Mouse (Mus musculus): ENCODE data around the gene Gm10273.
A peak's percentile ranks its signal among the peaks of the same experiment; 100 is the strongest.
"Not testable (repeated sequence)": the region's sequence is repeated elsewhere in the genome, so short reads cannot be mapped to it uniquely, and the experiment has no call there.

Gene Gm10273

DNA sequence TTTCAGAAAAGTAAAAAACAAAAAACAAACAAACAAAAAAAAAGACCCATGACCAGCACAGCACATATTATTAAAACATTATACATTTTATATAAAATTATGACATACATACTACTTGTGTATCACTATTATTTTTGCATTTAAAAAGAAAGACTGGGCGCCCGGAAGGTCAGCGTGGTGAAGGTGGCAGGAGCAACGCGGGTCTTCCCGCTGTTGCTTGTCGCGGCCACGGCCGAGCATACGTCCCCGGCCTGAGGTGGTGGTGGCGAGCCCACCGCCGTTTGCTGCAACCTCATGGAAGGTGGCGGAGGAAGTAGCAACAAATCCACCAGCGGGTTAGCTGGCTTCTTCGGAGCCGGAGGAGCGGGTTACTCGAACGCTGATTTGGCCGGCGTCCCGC is at the start of gene Gm10273:
TSS of gene Gm10273 (plus strand) at position 172 of the 400 bp plus-strand sequence.
- DNase-seq, result not testable (repeated sequence)

DNA sequence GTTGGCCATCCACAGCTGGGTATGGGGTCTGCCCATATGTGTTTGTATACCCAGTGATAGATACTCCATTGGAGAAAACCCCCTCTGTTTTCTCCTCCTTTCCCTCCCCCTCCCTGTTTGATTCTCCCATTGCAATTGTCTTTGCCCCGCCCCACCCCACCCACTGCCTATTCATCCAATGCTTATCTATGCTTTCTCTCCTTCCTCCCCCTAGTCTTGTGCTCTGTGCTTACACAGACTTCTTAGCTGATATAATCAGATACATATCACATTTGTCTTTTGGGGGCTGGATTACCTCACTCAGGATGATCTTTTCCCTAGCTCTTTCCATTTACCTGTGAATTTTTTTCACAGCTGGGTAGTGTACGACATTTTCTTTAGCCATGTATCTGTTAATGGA is 48.9 kb upstream of the Gm10273 start:
- DNase-seq, result no peak

DNA sequence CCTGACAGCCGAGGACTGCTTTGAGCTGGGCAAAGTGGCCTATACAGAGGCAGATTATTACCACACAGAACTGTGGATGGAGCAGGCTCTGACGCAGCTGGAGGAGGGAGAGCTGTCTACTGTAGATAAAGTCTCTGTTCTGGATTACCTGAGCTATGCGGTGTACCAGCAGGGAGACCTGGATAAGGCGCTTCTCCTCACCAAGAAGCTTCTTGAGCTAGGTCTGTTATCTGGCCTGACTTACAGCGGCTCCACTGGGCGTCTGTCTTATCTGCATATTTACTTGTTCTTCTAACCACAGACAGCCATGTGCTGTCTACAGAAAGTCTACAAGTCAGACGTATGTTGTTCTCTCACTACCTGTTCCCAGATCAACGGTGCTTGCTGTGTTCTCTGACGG is 47.2 kb upstream of the Gm10273 start:
- DNase-seq, result no peak

DNA sequence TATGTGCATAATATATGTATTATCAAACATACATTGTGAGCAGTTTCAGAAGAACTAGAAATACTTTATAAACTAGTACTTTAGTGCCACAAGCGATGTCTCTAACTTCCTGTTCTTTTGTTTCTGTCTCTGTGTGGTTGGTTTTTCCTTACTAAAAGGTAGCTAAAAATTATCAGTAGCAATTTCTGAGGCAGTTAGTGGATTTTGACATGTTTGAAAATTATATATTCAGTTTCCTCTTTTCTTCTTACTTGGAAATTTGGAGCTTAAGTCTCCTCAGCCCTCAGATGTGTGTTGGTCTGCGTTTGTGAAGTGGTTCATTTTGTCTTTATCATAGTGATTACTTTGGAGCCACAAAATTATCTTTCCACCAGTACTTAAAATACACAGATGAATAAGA is 45.9 kb upstream of the Gm10273 start:
- no peak for DNase-seq

DNA sequence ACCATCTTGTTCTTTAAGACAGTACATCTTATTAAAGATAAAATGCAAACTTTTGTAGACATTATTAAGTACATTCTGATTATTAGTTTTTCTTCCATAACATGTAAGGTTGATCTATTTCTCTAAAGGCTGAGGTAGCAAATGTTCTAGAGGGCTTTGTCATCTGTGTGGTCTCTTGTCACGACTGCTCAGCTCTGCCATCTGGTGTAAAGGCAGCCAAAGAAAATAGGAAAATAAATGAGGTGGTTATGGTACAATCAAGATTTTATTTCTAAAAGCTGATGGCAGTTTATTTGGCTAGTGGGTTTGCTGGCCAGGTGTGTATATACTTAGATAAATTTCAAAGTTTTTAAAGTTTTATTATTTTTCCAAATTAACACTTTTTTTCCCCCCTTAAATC is 42.4 kb upstream of the Gm10273 start:
- DNase-seq, result no peak

DNA sequence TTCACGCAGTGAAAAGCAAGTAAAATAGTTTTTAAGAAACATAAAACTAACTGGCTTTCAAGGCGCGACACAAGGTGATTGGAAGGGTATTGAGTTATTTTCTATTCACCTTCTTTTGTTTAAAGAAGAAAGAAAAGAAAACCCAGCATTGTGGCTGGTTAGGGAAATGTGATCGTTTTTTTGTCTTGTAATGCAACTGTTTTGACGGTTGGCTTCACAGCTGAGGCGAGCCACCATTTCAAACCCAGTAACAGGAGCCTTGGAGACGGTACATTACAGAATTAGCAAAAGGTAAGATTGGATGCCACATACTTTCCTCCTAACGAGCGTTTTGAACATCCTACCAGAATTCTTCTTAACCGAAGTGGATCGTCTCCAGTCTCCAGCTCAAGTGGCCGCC is 41.3 kb upstream of the Gm10273 start:
- no peak for DNase-seq

DNA sequence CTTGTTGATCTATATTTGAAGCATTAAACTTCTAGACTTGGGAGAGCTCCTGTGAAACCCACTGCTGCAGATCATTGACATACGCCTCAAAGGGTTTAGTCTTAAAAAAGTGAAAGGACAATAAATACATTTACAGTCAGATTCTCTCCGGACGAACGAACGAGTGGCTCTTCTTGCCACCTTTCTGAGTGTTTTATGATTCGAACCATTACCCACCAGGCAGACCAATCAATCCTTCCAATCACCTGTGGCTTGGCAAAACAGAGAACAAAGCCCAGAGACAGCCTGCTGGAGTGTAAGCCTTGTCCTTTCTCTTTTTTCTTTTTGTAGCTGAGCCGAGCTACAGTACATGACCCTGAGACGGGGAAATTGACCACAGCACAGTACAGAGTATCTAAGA is 40.4 kb upstream of the Gm10273 start:
- DNase-seq, result no peak

DNA sequence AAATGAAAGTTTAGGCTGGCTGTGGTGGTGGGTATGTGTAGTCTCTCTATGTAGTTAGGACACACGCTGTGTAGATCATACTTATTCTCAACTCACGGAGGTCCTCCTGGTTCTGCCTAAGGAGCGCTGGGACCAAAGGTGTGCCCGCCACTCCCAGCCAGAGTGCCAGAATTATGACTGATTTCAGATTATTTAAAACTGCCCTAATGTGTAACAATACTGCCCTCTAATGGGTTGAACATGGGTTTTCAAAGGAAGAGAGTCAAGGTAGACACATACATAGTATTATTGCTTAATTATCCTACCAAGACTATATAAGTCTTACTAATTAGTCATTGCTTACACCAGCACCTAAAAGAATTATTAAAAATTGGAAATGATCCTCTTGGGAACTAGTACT is 36.7 kb upstream of the Gm10273 start:
- no peak for DNase-seq

DNA sequence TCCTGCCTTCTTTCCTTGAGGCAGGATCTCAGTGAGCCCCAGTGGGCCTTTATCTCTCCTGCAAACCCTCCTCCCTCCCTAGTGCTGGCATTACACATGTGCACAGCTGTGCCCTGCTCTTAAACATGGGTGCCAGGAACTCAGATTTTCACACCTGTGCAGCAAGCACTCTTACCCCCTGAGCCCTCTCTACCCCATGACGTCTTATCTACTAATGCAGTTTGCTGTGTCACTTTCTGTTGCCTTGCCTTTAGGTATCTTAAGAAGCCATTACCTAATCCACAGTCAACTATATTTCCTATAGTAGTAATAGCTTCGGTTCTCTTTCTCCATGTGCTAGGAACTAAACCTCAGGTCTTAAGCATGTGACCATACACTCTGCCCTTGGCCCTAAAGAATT is 32.2 kb upstream of the Gm10273 start:
- DNase-seq, result no peak

DNA sequence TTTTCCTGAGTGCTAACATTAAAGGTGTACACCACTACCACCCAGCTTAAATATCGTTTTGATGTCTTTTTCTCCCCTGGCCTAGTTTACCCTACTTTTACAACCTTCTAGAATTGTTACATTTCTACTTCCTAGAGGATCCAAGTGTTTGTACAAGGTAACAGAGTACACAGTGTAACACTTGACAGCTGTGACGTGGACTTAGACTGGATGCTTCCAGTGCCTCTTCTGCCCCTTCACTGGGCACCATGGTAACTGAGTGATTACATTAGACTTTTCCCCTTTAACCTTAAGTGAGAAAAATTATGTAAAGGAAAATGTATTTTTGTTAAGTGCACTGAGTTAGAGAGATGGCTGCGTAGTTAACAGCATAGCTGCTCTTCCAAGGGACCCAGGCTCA is 30.9 kb upstream of the Gm10273 start:
- no peak for DNase-seq

DNA sequence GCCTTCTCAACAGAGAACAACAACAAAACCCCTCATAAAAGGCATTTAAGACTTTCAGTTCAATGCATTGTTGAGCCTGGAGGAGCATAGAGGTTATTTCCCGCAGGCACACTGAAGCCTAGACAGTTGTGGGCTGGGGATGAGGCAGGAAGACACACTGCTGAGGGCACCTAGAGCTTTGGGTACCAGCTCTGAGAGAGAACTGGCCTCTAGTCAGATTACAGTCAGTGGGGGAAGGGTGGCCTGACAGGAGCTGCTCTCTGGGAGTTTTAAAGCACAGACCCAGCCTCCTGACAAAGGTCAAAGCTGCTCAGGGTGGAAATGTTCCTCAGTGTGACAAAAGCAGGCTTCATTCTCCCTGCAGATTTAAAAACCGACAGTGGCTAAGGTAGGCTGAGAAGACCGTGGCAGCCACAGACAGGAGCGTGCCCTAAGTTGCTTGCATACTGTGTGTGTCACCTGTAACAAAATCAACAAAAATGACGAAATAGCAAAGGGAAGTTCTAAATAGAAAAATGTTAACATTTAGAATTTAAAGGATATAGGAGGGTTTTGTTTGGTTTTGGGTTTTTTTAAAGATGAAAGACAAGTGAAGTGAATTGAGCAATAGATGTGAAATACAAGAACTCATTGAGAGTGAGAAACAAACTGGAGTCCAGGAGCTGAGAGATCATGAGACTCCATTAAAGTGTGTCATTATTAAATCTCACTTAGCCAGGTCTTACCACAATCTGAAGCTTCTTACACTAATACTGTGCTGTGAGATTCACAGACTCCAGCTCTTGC is 29.4 kb upstream of the Gm10273 start:
- DNase-seq, result no peak

DNA sequence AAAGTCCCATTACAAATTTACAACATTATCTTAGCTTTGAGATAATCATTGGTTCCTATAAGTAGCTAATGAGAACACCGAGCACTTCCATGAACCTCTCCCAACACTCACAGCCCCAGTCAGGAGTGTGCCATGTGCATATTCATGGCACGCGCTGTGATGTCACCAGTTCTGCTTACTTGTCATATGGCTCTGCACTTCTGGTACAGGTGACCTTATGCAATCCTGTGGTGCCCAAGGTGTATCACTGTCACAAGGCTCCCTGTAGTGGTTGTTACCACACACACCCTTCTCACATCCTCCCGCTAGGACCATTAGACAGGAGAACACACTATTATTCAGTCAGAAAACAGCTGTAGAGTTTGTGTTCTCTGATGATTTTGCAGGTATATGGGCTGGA is 28.7 kb upstream of the Gm10273 start:
- DNase-seq, result no peak

DNA sequence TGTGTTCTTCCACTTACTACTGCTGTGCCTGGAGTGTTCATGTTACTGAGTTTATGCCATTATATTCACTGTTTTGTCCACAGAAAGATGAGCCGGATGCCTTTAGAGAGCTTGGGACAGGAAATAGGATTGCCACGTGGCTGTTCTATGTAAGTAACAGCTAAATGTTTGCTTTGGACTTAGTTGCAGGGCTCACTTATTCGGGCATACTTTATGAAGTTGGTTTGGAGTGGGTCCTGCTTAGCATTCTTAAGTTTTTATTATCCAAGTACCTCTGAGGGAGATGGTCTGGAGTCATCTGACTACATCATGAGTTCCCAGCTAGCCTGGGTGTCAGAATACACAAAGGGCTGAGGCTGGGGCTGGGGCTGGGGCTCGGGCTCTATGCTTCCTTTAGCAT is 28.2 kb upstream of the Gm10273 start:
- no peak for DNase-seq

DNA sequence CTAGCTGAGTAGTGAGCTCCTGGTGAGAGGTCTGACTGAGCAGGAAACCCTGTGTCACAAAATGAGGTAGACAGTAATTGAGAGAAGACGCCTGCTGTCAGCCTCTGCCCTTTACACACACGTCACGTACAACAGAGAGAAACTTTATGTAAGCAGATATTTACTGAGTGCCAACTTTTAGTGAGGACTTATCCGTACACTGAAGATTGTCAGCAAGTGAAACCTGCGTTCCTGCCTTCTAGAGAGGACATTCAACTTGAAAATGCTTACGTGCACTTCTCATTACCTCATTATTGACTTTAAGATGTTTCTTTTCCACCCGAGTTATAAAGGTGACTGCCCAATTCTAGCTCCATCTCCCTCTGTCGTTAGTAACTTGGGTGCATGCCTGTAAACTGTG is 26.7 kb upstream of the Gm10273 start:
- DNase-seq, result no peak

DNA sequence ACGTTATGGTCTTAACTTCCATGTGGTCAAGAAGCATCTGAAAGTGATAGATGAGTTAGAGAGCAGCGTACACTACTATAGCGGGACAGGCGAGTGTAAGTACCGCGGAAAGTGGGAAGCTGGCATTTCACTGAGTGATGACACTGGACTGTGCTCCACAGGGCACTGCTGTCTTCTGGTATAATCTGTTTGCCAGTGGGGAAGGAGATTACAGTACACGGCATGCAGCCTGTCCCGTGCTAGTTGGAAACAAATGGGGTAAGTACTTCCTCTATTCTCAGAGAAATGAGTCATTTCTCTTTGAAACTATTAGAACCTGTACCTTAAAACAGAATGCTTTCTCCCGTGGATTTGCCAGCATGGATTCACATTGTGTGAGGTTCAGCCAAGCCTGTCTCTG is 26.0 kb upstream of the Gm10273 start:
- DNase-seq, result no peak

DNA sequence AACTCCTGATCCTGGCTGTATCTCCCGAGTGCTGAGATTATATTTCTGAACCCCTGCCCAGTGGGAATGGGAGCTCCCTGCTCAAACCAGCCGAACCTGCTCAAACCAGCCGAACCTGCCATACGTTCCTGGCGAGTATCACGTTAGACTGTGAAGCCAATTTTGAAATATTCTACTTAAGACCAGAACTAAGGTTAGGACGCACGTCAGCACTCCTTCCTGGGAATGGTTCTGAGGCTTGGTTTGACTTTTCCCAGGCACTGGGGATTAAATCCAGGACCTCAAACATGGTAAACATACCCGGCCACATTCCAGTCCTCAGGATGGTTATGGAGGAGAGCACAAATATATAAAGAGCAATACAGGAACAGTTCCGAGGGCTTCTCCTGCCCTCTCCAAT is 17.5 kb upstream of the Gm10273 start:
- DNase-seq, result no peak

DNA sequence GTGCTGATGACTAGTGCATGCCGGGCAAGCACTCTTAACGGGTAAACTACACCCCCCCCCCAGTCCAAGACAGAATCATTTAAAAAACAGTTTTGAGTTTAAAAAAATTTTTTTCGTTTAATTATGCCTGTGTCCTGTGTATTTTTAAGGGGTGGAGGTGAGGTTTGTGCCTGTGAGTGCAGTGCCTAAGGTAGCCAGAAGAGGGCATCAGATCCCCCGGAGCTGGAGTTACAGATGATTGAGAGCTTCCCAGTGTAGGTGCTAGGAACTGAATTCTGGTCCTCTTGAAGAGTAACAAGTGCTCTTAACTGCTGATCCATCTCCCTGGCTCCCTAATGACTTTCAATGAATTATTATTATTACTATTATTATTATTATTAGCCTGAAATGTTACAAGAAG is 16.7 kb upstream of the Gm10273 start:
- no peak for DNase-seq

DNA sequence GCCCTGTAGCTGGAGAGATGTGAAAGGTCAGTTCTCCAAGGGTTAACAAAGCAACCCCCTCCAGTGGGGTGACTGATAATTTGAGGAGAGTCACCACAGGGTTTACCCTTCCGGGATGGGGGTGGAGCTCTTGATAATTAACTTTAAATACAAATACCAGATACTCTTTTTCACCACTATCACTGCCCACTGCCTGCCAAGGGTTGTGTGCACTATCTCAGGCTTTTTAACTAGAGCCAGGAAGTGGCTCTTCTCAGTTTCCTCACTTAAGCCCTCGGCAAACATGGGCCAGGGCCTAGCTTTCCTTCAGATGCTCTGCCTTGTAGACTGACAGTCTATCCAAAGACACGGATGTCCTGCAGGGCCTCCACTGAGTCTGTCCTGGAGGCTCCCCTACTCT is 15.5 kb upstream of the Gm10273 start:
- DNase-seq, result no peak

DNA sequence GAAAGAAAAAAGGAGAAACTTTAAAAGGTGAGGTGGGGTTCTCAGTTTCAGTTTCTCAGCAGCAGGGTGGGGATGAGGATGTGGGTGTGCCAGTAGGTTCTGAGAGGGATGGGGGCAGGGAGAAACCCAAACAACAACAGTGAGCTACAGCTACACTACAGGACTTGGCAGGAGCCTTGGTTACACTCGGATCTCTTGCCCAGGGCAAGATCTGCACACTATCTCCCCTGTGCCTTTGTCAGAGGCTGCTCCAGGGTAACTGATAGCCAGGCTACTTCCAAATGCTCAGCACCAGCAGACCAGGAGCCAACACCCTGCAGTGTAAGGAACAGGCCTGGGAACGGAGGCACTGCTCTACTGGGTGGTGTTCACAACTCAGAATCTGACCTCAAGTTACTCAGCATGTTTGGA is 15.0 kb upstream of the Gm10273 start:
- no peak for DNase-seq

DNA sequence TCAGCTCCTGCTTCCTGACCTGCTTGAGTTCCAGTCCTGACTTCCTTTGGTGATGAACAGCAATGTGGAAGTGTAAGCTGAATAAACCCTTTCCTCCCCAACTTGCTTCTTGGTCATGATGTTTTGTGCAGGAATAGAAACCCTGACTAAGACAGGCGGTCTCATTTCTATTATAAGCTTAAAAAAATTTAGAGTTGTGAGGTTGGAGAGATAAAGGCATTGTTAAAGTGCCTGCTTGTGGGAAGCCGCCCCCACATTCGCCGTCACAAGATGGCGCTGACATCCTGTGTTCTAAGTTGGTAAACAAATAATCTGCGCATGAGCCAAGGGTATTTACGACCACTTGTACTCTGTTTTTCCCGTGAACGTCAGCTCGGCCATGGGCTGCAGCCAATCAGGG is 13.9 kb upstream of the Gm10273 start:
- not testable (repeated sequence) for DNase-seq

DNA sequence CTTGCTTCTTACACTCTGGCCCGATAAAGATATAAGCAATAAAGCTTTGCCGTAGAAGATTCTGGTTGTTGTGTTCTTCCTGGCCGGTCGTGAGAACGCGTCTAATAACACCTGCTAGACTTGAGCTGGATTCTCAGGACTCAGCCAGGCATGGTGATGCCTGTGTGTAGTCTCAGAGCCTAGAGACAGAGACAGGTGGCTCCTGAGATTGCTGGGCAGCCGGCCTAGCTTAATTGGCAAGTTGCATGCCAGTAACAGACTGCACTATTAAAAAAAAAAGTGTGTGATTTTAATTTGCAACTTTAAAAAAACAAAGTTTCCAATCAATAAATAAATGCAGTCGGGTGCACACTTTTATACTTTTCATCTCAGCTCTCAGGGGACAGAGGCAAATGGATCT is 8.5 kb upstream of the Gm10273 start:
- DNase-seq, result peak; percentile 76

DNA sequence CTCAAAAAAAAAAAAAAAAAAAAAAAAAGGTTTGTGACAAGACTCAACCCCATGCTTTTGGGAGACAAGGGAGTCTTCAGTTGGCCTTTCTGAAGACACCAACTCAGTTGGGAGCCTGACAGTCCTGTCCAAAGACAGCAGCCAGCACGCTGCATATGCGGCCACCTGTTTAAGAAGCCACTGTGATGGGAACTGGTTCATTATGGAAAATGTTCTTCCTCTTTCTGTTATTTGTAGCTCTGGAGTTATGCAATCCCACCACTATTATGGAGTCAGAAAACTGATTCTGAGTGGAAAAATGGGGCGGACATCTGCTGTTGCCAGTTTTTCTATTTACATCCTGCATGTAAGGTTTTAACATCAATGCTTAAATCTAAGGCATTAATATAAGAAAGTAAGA is 5.8 kb upstream of the Gm10273 start:
- DNase-seq, result no peak

DNA sequence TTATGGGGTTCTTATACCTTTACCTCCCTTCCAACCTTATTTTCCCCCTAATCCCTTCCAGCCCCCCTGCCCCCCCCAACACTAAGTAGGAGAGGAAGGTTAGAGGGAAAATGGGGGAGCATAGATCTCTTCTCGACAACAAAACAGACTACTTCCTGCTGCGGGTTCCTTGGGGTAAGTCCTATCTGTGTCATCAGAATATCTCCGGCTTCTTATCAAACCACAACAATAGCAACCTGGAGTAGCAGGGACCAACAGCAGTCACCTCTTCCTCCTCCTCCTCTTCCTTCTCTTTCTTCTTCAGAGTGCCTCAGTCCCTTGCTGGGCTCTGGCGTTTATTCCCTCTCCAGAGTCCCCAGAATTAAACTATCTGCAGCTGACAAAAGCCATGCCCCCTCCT is 3.5 kb upstream of the Gm10273 start:
- DNase-seq, result no peak

DNA sequence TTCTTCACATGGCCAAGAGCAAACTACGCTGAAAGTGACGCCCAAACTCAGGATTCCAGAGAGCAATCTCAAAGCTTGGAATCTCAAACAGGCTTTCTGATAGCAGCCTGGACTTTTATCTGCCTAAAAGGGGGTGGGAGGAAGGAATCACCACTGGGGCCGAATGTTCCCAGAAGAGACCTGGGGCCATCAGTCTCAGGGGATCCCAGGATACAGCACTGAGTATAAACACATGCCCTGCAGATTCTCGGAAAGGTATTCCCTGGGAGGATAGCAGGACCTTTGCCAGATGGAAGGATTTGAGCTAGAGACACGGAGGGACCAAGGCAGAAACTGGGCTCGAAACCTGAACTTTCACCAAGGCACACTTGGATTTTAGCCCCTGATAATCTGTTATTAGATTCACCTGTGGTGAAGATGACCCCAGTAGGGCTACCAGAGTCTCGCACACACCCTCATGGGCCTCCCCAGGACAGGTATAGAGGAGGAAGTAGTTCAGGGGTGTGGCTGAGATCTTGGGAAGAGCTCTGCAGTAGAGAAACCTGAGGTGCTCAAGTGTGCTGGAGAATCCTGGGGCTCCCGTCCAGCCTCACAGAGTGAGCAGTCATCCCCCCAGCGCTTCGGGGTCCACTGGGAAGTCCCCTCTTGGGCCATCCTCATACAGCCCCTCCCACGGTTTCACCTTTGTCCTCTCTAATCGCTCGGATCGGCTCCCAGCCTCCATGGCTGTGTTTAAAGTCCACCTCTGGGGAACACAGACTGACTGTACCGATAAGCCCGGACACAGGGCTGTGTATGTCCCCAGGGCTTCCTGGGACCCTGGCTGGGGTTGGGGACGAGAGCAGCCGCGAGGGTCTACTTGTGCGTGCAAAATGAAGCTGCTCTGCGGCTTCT is 7.7 kb downstream of the Gm10273 start, which contains the start of gene Pla2g12b:
TSS of gene Pla2g12b (plus strand) at position 762 of the 894 bp plus-strand sequence.
- no peak for DNase-seq
